Mouse (Mus musculus): ENCODE measurements at regions not wholly inside any gene's neighbourhood (a gene's known extent, or its start where the extent isn't known, plus 50 kb on each side); places are given as distances from the start of the nearest gene placed in this dataset.

DNA sequence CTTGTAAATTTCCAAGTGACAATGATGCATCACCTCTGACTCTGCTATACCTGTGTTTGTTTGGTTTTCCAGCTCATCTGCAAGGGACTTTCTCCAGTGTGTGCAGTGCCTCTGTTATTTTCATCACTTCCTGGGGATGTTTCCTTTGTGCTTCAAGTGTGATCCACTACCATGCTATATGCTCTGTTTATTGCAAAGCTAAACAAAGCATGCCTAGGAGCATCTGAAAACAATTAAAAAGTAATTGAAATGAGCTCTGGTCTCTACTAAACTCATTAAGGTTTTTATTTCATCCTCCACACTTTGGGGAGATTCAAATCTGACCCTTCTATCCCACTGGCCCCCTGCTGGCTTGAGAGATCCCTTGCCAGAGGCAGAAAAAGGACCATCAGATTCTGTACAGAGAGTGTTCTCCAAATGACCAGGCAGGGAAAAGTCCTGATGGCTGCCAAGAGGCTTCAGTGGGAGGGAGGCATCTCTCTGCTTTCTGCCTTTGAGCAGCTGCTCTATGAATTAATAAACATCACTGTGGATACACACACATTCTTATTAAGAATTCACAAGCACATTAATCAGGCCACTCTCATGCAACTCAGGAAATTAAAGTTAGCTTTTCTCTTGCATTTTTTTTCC is 57.0 kb downstream of the Amd2 start:
- H3K9me3 ChIP-seq (ENCODE audit: control insufficient read depth, low read length): no peaks in the 10 kb centered on the region
- no peak overlapping the region for H3K9ac ChIP-seq (ENCODE audit: low read length)
- ATAC-seq (ENCODE audit: insufficient number of reproducible peaks, low FRiP score, low TSS enrichment, low read depth) (0 out of 2 replicates have a peak, but pooled peaks have one; percentile 44), DNase-seq (ENCODE audit: low spot score) (peak; percentile 28)
- no peak overlapping the region for H3K4me2 ChIP-seq (ENCODE audit: low read depth, severe bottlenecking)
- no peaks in the 10 kb centered on the region for H3K4me1 ChIP-seq (ENCODE audit: control insufficient read depth, insufficient read depth, low read length)
- no peaks in the 10 kb centered on the region for H3K36me3 ChIP-seq (ENCODE audit: control insufficient read depth, insufficient read depth, low read length)
- no peak overlapping the region for H3K27ac ChIP-seq (replicated peaks; ENCODE audit: low read depth, low read length)
- no peak overlapping the region for H3K4me3 ChIP-seq (ENCODE audit: low read depth, low read length)
- no peaks in the 10 kb centered on the region for H3K27me3 ChIP-seq (ENCODE audit: control insufficient read depth, insufficient read depth, low read length)

DNA sequence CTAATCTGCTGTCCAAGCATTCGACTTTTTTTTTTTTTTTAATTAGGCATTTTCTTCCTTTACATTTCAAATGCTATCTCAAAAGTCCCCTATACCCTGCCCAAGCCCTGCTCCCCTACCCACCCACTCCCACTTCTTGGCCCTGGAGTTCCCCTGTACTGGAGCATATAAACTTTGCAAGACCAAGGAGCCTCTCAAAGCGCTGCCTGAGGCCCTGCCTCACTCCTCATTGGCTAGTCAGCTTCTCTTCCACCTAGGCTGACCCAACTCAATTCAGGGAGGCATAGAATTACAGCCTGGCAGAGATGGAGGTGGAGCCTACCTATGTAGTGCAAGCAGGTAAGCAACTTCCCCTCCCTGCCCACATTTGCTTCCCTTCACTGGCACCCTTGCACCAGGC is 61.8 kb downstream of the Amd2 start:
- no peak overlapping the region for H3K9ac ChIP-seq (ENCODE audit: low read length)
- DNase-seq (ENCODE audit: low spot score) (no peak), ATAC-seq (ENCODE audit: insufficient number of reproducible peaks, low FRiP score, low TSS enrichment, low read depth) (no peak)
- H3K4me3 ChIP-seq (ENCODE audit: low read depth, low read length): no peak overlapping the region
- no peak overlapping the region for H3K4me2 ChIP-seq (ENCODE audit: low read depth, severe bottlenecking)
- no peaks in the 10 kb centered on the region for H3K9me3 ChIP-seq (ENCODE audit: control insufficient read depth, low read length)
- WGBS: 59% methylated on average over 2 of the region's 2 CpGs
- no peaks in the 10 kb centered on the region for H3K36me3 ChIP-seq (ENCODE audit: control insufficient read depth, insufficient read depth, low read length)
- H3K27me3 ChIP-seq (ENCODE audit: control insufficient read depth, insufficient read depth, low read length): no peaks in the 10 kb centered on the region
- no peaks in the 10 kb centered on the region for H3K4me1 ChIP-seq (ENCODE audit: control insufficient read depth, insufficient read depth, low read length)
- H3K27ac ChIP-seq (replicated peaks; ENCODE audit: low read depth, low read length): no peak overlapping the region

GRCm38 (mm10) chr10:35620853-35621252 is 90.8 kb downstream of the Amd2 start:
- H3K27me3 ChIP-seq (ENCODE audit: control insufficient read depth, insufficient read depth, low read length): no peaks in the 10 kb centered on the region
- H3K27ac ChIP-seq (replicated peaks; ENCODE audit: low read depth, low read length): no peak overlapping the region
- 95% methylated on average over 1 of the region's 1 CpGs for WGBS
- H3K9ac ChIP-seq (ENCODE audit: low read length): no peak overlapping the region
- no peaks in the 10 kb centered on the region for H3K36me3 ChIP-seq (ENCODE audit: control insufficient read depth, insufficient read depth, low read length)
- no peaks in the 10 kb centered on the region for H3K4me1 ChIP-seq (ENCODE audit: control insufficient read depth, insufficient read depth, low read length)
- no peak overlapping the region for H3K4me2 ChIP-seq (ENCODE audit: low read depth, severe bottlenecking)
- no peak for DNase-seq (ENCODE audit: low spot score)
- H3K9me3 ChIP-seq (ENCODE audit: control insufficient read depth, low read length): no peaks in the 10 kb centered on the region
- no peak for ATAC-seq (ENCODE audit: insufficient number of reproducible peaks, low FRiP score, low TSS enrichment, low read depth)
- no peak overlapping the region for H3K4me3 ChIP-seq (ENCODE audit: low read depth, low read length)

DNA sequence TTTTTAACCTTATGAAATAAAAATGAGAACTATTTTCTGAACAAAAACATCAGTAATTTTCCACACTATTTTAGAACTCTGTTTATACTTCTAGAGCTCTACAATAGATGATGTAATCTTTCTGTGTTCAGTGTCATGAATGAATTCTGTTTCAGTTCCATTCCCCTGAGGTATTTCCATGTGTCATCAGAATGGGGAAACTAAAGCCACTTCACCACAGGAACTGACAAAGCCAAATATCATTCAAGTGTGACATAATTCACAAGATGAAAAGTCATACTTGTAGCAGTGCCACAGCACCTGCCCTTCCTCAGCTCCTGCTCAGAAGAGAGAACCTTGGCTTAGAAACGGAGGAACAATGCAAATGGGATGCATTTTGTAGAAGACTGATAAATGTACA is 125.4 kb downstream of the Amd2 start:
- no peak overlapping the region for H3K27ac ChIP-seq (replicated peaks; ENCODE audit: low read depth, low read length)
- no peak for ATAC-seq (ENCODE audit: insufficient number of reproducible peaks, low FRiP score, low TSS enrichment, low read depth)
- H3K4me2 ChIP-seq (ENCODE audit: low read depth, severe bottlenecking): no peak overlapping the region
- H3K4me3 ChIP-seq (ENCODE audit: low read depth, low read length): no peak overlapping the region
- H3K9me3 ChIP-seq (ENCODE audit: control insufficient read depth, low read length): no peaks in the 10 kb centered on the region
- H3K4me1 ChIP-seq (ENCODE audit: control insufficient read depth, insufficient read depth, low read length): no peaks in the 10 kb centered on the region
- no peak overlapping the region for H3K9ac ChIP-seq (ENCODE audit: low read length)
- no peak for DNase-seq (ENCODE audit: low spot score)
- no peaks in the 10 kb centered on the region for H3K27me3 ChIP-seq (ENCODE audit: control insufficient read depth, insufficient read depth, low read length)
- H3K36me3 ChIP-seq (ENCODE audit: control insufficient read depth, insufficient read depth, low read length): no peaks in the 10 kb centered on the region
- 97% methylated on average over 1 of the region's 1 CpGs for WGBS
